Mouse (Mus musculus): ENCODE results near the gene 1110051M20Rik.

GRCm38 (mm10) chr2:91252001-91252400 lies 192.5 kb downstream of the 1110051M20Rik start:
- TF ChIP-seq CTCF (IDR thresholded peaks at IDR 0.05; ENCODE audit: low read depth, low read length) (no peak), TAL1 (conservative IDR thresholded peaks at IDR 0.05; ENCODE audit: low read depth, low read length) (no peak), POLR2AphosphoS5 (IDR thresholded peaks at IDR 0.05; ENCODE audit: insufficient replicate concordance, low read depth, low read length) (no peak), GATA1 (IDR thresholded peaks at IDR 0.05; ENCODE audit: borderline replicate concordance, low read length) (no peak), GATA2 (IDR thresholded peaks at IDR 0.05; ENCODE audit: borderline replicate concordance, low read depth, low read length) (no peak)
